Mouse (Mus musculus): ENCODE results near the gene Ncs1.
A peak's percentile ranks its signal among the peaks of the same experiment; 100 is the strongest.

Ncs1 gene

DNA sequence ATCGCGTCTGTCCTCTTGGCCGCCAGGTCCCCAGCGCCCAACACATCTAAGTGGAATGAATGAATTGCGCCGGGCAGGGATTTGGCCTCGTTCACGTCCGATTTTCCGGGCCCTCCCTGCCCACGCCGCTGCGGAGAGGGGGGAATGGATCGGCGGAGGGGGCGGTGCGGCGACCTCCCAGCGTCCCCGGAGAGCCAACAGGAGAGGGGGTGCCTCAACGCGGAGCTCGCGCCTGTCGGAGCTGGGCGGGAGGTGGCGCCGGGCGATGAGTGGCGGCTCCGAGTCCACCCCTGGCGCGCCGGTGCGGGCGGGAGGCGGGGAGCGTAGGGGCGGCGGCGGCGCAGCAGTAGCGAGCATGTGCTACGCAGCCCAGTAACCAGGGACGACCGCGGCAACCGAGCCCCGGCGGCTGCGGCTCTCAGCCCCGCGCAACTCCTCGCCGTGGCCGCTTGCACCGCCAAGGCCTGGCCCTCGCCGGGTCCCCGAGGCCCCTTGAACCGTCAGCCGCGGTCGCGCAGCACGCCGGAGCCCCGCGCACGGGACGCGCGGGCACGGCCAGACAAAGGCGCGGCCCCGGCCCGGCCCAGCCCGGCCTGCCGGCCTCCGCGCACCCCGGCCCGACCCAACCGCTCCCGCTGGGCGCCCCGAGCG, at the start of gene Ncs1:
Gene Ncs1, plus strand, starts transcription at position 333 of the 651 bp plus-strand sequence.
- peak; percentile 47 for DNase-seq (ENCODE audit: low read depth, low spot score)

DNA sequence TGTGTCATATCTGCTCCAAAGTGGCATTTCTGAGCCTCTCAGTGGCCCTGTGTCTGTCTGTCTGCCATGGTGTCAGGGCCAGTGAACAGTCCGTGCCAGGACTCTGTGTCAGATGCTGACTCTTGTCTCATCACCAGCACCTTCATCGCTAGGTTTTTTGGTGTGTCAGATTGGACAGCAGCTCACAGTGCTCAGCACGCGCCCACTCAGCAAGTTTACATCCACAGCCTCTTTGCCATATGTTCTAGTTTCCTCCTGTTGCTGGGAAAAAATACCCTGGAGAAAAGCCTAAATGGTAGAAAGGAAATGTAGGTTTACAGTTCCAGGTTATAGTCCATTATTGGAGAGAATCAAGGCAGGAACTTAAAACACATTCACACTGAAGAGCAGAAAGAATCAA, 47.0 kb upstream of the Ncs1 start:
- DNase-seq (ENCODE audit: low read depth, low spot score) = no peak

DNA sequence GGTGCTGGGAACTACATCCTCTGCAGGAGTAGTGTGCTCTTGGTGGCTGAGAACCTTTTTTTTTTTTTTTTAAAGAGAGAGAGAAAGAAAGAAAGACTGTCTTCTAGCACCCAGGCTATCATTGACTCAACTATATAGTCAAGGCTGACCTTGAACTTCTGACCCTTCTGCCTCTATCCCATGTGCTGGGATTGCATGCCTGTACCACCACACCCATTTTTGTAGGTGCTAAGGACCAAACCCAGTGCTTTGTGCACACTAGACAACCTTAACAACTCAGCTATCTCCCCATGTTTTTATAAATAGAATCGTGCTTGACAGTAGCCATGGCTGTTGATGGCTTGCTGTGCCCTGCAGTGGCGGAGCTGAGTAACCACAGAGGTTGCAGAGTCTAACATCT, 45.6 kb upstream of the Ncs1 start:
- peak; percentile 66 for DNase-seq (ENCODE audit: low read depth, low spot score)

DNA sequence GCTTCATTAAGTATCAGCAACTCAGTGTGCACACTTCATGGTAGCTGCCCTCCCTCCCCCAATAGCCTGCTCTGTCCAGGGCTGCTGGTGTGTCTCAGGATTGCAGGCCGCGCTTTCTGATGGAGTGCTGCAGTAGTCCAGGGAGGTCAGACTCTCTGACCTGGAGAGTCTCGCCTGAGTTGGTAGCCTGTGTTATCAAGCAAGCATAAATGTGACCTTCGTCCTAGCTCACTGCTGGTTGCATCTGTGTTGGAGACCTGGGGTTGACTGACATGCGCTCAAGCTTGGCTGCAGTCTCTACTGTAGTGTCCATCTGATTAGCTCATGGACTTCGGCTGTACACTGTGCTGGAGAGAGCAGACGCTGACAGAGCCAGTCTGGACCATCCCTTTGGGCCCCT, 43.8 kb upstream of the Ncs1 start:
- no peak for DNase-seq (ENCODE audit: low read depth, low spot score)

DNA sequence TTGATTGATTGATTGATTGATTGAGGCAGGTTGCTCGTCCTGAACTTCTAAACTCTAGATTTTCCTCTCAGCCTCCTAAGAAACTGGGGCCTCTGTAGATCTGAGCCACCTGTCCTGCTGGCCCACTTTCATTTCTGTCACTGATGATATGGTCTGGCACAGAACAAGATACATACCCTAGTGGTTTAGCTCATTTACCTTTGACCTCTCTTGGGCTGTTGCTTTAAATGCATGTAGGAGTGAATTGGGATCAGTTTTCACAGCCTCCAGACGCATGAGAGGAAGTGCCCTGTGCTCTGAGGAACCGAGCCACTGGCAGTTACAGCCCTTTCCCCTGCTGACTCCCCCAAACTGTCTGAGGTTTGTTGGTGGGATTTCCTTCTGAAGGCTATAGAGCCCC, 43.3 kb upstream of the Ncs1 start:
- no peak for DNase-seq (ENCODE audit: low read depth, low spot score)

DNA sequence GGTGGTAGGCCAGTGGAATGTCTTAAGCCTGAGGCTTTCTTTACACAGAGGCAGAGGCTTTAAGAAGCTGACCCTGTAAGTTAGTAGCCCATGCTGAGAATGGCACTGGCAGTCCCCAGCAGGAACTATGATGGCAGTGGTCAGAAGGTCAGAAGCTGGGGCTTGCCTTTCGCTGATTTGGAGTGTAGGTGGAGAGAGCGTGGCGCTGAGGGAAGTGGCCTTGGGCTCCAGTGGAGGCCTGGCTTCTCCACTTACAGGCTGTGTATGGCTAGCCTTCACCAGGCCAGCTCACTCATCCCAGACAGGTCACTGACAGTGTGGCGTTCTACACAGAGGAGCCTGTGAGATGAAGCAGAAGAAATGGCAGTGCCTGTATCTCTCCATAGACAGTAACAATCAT, 42.7 kb upstream of the Ncs1 start:
- no peak for DNase-seq (ENCODE audit: low read depth, low spot score)

DNA sequence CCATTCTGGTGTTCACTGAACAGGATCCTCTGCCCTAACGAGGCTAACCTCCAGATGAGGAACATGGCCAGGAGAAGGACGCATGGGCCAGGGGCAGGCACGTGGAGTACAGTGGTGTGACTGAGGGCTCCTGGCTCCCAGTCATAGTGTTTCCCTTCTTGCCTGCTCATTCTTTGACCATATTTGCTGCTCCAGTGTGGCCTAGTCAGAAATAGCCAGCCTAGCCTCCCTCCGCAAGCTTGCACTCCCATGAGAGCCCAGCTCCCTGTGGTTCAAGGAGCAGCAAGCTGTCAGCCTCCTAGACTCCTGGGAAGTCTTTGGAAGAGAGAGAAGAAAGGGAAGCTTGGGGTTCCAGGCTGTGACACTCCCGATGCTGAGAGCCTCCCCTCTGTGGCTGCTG, 40.9 kb upstream of the Ncs1 start:
- no peak for DNase-seq (ENCODE audit: low read depth, low spot score)

DNA sequence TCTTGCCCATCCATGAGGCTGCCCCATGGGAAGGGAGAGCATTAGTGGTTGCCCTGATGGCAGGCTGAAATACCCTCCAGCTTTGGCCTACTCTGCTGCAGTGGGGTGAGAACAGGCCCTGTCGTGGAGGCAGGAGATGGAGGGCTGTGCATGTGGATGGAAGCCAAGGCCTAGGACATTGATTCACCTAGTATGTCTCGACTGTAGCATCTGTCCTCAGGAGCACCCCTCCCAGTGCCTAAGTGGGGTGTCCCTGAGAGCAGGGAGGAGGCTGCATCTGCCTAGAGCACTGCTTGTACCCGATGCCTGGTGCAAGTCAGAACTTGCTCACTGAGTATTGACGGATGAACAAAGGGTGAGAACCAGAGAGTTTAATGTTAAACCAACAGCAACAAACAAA, 39.4 kb upstream of the Ncs1 start:
- DNase-seq (ENCODE audit: low read depth, low spot score) = no peak

DNA sequence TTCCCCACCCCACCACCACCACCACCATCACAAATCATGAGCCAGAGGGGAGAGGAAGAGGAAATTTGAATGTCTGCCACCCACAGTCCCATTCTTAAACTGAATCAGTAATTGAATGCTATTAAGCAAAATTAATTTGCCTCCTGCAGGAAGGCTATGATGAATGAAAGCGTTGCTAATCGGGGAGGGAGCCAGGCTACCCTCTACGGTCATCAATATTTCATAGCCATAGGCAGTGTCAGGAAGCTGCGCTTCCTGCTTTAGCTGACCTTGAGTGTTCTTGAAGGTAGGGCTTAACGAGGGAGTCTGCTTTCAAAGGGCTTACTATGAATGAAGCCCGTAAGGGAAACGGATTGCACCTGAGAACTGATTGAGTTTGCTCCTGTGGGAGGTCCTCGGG, 38.7 kb upstream of the Ncs1 start:
- DNase-seq (ENCODE audit: low read depth, low spot score) = no peak

DNA sequence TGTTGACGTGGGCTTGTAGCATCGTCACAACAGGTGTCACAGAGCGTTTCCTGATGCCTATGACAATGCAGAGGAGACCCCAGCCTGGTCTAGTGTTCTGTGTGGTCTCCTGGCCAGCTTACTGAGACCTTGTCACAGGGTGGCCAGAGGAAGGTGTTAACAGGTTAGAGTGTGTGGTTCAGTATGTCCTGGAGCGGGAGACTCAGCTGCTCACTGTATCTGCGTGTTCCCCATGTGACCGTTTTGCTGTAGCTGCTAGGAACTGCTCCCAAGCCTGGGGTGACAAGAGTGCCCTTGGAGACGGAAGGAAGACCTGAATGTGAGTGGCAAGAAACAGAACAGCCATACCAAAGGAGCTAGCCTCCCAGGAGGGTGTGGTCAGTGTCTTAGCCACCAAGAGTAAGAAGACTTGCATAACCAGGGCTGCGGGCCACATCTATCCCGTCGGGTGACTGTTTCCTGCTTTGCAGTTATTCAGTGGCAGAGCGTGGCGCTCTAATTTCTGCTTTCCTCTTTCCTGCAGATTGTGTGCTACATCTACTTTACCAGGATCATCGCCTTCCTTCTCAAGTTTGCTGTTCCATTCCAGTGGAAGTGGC, 37.0 kb upstream of the Ncs1 start:
- DNase-seq (ENCODE audit: low read depth, low spot score) = no peak

DNA sequence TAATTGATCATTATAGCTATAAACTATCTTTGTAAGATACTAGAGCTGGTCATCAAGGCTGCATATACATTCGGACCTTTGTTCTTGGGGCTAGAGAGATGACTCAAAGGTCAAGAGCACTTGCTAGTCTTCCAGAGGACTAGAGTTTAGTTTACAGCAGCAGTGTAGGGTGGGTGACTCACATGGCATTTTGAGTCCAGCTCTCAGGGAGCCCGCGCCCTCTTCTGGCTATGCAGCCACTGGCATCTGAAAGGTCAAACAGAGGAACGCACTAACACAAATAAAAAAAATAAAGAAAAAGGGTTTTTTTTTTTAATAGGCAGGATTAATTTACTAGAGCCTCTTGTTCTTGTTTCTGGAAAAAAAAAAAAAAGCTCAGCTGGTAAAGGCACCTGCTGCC, 36.1 kb upstream of the Ncs1 start:
- no peak for DNase-seq (ENCODE audit: low read depth, low spot score)

DNA sequence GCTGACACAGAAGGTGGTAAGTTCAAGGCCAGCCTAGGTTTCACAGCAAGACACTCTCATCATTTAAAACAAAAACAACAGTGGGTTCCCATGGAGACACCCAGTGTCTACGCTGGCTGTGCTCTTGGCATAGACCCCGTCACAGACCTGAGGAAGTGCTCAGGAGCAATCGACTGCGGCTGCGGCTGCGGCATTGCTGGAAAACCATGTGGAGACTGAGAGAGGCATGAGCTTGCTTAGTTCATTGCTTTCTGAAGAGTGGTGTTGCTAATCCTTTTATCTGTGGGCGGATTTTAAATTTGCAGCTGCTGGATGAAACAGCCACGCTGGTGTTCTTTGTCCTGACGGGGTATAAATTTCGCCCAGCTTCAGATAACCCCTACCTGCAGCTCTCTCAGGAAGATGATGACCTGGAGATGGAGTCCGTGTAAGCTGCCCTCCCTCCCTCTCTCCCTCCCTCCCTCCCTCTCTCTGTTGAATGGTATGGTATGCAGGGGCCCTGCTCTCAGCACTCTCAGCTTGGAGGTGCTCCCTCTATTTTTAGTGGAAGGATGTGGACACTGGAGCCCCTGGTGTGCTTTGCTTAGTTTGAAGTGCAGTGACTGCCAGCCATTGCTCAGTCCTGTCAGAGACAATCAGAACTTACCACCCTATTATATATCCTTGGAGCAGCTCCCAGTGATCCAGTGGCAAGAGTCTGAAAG, 35.3 kb upstream of the Ncs1 start:
- peak; percentile 29 for DNase-seq (ENCODE audit: low read depth, low spot score)

DNA sequence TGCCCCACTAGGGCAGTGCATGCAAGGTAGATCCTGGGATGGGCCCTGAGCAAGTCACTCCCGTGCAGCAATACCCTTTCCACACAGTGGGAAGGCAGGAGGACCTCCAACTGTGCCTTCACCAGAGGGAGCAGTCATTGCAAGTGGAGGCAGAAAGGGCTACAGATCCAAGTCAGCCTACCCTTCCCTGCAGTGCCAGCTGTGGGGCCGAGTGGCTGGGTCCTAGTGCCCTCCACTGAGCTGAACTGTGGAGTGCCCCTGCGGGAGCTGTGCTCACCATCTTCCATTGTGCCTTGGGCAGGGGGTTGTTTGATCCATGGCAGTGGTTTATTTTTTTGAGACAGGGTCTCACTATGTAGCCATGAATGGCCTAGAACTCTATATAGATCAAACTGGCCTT, 34.4 kb upstream of the Ncs1 start:
- DNase-seq (ENCODE audit: low read depth, low spot score) = no peak

DNA sequence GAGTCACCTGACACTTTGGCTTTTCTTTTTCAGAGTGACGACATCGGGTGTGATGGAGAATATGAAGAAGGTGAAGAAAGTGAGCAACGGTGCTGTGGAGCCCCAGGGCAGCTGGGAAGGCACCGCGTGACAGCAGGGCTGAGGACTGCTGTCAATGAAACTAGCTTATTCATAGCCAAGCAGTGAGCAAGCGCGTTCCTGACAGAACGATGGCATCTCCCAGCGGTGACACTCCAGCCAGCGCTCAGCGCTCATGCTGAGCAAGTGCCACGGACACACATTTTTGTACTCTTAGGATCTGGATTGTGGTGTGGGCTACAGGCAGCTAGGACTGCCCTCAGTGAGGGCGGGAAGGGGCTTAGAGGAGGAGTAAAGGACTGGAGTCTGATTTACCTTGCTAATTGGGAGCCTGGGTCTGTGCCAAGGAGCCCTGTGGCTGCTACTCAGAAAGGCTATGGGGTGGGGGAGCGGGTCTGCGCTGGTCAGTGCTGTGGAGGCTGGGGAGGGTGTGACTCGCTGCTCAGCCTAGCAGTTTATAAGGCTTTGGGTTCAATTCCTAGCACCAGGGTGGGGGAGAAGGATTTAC, 31.3 kb upstream of the Ncs1 start:
- peak; percentile 32 for DNase-seq (ENCODE audit: low read depth, low spot score)

DNA sequence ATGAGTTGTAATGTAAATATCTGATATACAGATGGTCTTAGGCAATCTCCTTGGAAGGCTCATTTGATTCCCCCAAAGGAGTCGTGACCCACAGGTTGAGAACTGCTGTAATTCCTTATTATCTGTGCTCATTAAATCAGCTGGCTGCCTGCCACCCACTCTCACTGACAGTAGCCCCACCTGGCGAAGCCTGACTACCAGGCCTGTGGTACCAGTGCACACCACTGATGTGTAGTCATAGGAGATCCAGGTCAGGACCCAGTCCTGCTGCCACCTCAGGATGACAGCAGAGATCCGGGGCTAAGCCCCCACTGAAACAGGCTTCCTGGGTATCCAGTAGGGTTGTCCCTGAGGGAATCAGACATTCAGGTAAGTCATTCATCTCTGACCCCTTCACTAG, 27.0 kb upstream of the Ncs1 start:
- no peak for DNase-seq (ENCODE audit: low read depth, low spot score)

DNA sequence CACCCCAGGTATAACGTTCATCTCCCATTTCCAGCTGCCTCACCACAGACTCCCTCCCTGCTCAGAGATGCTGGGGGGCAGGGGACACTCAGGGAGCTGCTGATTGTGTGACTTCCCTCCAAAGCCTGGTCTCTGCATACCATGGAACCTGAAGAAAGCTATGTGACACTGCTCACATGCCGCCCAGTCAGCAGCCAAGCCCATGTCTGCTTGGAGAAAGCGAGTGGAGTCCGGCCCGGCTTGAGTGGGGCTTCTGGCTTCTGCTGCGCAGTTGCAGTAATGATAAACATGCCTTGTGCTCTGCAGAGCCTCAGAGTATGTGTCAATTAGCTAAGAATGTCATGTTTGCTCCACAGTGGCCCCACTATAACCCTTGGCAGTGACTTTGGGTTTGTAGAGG, 26.2 kb upstream of the Ncs1 start:
- DNase-seq (ENCODE audit: low read depth, low spot score) = no peak

DNA sequence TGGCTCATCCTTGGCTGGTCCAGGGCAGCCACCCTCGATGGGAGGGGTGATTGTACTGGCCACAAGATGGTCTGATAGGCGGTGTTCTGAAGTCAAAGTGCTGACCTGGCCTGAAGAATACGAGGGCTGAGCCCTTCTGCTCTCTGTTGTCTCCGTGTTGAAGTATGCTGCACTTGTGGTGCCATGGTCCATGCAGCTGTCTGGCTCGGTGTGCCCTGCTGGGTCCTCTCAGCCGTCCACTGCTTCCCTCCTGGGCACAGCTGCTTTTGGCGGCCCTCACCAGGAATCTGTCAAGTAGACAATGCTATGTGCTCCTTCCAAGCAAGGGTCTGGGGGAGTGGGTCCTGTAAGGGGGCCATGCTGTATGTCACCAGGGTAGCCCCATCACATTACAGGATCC, 24.8 kb upstream of the Ncs1 start:
- no peak for DNase-seq (ENCODE audit: low read depth, low spot score)

DNA sequence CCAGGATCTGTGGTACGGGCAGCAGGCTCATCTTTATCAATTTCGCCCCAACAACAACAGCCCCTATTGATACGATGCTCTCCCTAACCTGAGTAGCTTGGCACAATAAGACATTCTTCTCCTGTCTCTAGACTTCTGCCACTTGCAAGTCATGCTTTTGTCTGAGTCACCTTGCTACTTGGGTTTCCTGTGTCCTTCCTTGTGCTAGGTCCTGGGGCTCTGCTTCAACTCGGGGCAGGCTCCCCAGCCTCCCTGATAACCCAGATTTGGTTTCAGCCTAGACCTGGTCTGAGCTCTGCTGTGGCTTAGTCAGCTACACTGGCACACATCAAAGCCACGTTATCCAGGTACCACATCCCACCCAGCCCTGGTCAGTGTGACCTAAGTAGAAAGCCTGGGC, 24.0 kb upstream of the Ncs1 start:
- no peak for DNase-seq (ENCODE audit: low read depth, low spot score)

DNA sequence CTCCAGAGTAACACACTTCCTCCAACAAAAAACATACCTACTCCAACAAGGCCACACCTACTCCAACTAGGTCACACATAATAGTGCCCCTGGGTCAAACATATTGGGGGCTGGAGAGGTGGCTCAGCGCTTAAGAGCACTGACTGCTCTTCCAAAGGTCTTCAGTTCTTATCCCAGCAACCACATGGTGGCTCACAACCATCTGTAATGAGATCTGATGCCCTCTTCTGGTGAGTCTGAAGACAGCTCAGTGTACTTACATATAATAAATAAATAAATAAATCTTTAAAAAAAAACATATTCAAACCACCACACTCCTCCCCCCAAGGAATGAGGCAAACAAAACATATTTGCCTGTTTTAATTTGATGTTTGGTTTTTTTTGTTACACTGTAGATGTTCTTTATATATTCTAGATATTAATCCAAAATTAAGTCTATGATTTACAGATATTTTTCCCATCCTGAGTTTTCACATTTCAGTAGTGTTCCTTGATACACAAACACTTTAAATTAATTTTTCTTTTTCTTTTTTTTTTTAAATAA, 16.8 kb upstream of the Ncs1 start:
- DNase-seq (ENCODE audit: low read depth, low spot score) = peak; percentile 62

DNA sequence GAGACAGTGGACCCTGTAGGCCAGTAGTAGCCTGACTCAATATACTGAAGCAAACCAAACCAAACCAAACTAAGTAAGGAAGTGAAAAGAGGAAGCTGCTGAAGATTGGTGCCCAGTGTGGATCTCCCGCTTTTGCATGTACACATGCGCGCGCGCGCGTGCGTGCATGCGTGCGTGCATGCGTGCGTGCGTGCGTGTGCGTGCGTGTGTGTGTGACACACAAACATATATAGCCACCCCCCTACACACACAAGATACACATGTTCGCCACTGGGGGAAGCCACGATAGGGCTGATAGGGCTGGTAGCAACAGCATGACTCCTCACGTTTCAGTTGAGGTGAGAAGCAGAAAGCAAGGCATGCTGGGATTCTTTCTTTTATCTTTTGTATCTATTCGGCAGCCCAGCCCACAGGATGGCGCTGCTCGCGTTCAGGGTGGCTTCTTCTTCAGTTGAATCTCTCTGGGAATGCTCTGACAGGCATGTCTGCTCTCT, 6.4 kb upstream of the Ncs1 start:
- DNase-seq (ENCODE audit: low read depth, low spot score) = peak; percentile 93

DNA sequence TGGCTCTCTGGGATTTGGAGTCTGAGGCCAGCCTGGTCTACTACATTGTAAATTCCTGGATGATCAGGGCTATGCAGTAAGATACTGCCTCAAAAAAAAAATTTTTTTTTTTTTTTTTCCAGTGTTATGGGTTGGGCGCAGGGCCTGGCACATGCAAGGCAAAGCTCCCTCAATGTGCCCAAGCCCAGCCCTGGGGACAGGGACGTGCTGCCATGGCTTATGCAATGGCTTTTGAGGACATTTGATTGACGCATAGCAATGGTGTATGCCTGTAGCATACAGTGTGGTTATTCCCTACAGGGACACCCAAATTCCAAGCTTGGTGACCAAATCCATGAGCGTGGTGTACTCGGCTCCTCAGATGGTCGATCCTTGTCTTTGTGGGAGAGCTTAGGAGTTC, 5.8 kb upstream of the Ncs1 start:
- DNase-seq (ENCODE audit: low read depth, low spot score) = no peak

DNA sequence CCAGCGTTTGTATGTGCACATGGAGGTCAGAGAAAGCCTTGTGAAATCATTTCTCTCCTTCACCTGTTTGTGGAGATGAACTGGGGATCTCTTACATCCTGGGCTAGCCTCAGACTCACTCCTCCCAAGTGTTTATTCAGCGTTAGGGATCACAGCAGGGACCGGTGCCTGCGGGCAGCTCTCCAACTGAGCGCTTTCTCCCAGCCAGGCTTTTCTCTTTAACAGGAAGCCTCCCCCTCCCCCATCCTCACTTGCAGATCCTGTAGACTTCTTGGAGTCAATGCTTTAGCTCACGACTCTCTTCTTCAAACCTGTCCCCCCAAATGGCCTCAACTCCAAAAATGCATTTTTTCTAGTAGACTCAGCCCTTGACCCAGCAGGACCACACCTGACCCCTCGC, 4.0 kb upstream of the Ncs1 start:
- peak; percentile 71 for DNase-seq (ENCODE audit: low read depth, low spot score)
